Mouse (Mus musculus): Measurements from ENCODE around the gene Hivep3. TPM values are rescaled to one million over a fixed set of nuclear protein-coding genes. Genes with fewer than 3 reads are reported as not detected.

The Hivep3 gene
- polyA plus RNA-seq, 1 experiment = 1.4 TPM

DNA sequence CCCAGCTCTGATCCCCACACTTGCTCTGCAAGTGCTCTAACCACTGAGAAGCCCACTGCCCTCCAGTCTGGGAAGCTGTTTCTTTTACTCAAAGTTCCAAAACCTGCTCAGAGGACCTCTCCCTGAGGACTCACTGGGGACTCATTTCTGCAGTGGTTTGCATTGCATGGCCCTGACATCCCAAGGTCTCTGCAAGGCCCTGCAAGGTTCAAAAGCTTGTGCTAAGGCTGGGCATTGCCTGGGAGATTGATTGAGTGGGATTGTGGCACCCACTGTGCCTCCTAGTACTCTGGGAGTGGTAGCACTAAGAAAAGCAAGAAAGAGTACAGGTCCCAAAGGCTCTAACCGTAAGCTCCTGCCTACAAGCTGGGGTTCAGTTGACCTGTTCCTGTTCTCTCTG lies 279.3 kb downstream of the Hivep3 start:
- Histone ChIP-seq H3K36me3 (ENCODE audit: control insufficient read depth, insufficient read depth) (no peaks in the 10 kb centered on the region), H3K4me3 (ENCODE audit: insufficient read depth, poor library complexity, severe bottlenecking) (no peak overlapping the region), H3K79me2 (ENCODE audit: control insufficient read depth, insufficient read depth) (no peaks in the 10 kb centered on the region), H3K79me3 (ENCODE audit: low read depth) (no peaks in the 10 kb centered on the region), H3ac (ENCODE audit: control insufficient read depth, insufficient read length, low read depth) (no peak overlapping the region), H3K27me3 (ENCODE audit: control insufficient read depth, insufficient read depth, insufficient read length) (no peaks in the 10 kb centered on the region)
- TF ChIP-seq MYOG (IDR thresholded peaks at IDR 0.05; ENCODE audit: control insufficient read depth, extremely low read depth, insufficient read length) (no peak), MYOD1 (IDR thresholded peaks at IDR 0.05; ENCODE audit: control insufficient read depth, insufficient read length, low read depth) (no peak), MAX (IDR thresholded peaks at IDR 0.05) (no peak), FOSL1 (IDR thresholded peaks at IDR 0.05; ENCODE audit: insufficient read depth, low read length, poor library complexity, severe bottlenecking) (no peak), CEBPB (IDR thresholded peaks at IDR 0.05; ENCODE audit: low read depth) (no peak), CTCF (IDR thresholded peaks at IDR 0.05; ENCODE audit: control insufficient read depth, insufficient read depth, insufficient read length) (no peak), USF1 (IDR thresholded peaks at IDR 0.05; ENCODE audit: low read depth) (no peak)

DNA sequence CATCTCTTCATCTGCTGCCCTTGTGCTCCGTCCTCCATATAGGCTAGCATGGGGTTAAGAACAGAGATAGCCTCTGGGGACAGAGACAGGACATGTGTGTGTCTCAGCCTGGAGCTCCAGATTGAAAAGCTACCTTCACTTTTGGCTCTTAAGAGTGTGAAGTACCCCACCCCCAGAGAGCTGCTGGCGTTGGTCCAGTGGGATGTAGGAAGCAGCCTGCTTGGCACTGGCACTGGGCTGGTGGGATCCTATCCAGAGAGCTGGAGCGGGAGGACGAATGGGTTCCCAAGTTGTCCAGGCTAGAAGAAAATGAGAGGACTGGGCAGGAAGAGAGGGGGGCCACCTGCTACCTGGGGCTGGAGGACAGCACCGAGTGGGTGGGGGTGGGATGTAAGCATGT lies 284.8 kb downstream of the Hivep3 start:
- no peaks in the 10 kb centered on the region for H3K27me3 ChIP-seq (ENCODE audit: control insufficient read depth, insufficient read depth, insufficient read length)
- TF ChIP-seq CTCF (IDR thresholded peaks at IDR 0.05; ENCODE audit: control insufficient read depth, insufficient read depth, insufficient read length) (no peak), MAX (IDR thresholded peaks at IDR 0.05) (no peak), USF1 (IDR thresholded peaks at IDR 0.05; ENCODE audit: low read depth) (no peak), MYOG (IDR thresholded peaks at IDR 0.05; ENCODE audit: control insufficient read depth, extremely low read depth, insufficient read length) (no peak), MYOD1 (IDR thresholded peaks at IDR 0.05; ENCODE audit: control insufficient read depth, insufficient read length, low read depth) (no peak), FOSL1 (IDR thresholded peaks at IDR 0.05; ENCODE audit: insufficient read depth, low read length, poor library complexity, severe bottlenecking) (no peak), CEBPB (IDR thresholded peaks at IDR 0.05; ENCODE audit: low read depth) (no peak)
- H3K79me3 ChIP-seq (ENCODE audit: low read depth) = no peaks in the 10 kb centered on the region
- no peak overlapping the region for H3K4me3 ChIP-seq (ENCODE audit: insufficient read depth, poor library complexity, severe bottlenecking)
- no peaks in the 10 kb centered on the region for H3K79me2 ChIP-seq (ENCODE audit: control insufficient read depth, insufficient read depth)
- no peak overlapping the region for H3ac ChIP-seq (ENCODE audit: control insufficient read depth, insufficient read length, low read depth)
- no peaks in the 10 kb centered on the region for H3K36me3 ChIP-seq (ENCODE audit: control insufficient read depth, insufficient read depth)

DNA sequence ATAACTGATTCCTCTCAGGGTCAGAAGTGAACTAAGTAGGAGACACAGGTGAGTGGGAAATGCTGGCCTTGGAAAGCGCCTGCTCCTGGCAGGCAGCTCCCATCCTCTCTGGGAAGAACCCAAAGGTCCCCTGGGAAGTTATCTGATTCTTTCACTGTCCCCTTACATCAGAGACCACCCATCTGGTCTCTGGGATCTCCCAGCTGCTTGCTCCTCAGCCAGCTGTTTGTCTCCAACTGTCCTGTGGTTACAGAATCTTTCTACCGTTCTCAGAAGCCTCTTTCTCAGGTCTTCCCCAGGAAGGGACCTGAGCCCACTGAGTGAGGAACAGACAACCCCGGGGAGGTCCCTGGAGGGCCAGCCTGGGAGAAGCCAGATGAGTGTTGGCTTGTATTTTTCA lies 288.8 kb downstream of the Hivep3 start:
- TF ChIP-seq MAX (IDR thresholded peaks at IDR 0.05) = no peak
- TF ChIP-seq MYOG (IDR thresholded peaks at IDR 0.05; ENCODE audit: control insufficient read depth, extremely low read depth, insufficient read length) = no peak
- no peak for TF ChIP-seq CTCF (IDR thresholded peaks at IDR 0.05; ENCODE audit: control insufficient read depth, insufficient read depth, insufficient read length)
- no peak for TF ChIP-seq FOSL1 (IDR thresholded peaks at IDR 0.05; ENCODE audit: insufficient read depth, low read length, poor library complexity, severe bottlenecking)
- no peak for TF ChIP-seq USF1 (IDR thresholded peaks at IDR 0.05; ENCODE audit: low read depth)
- no peak for TF ChIP-seq MYOD1 (IDR thresholded peaks at IDR 0.05; ENCODE audit: control insufficient read depth, insufficient read length, low read depth)
- TF ChIP-seq CEBPB (IDR thresholded peaks at IDR 0.05; ENCODE audit: low read depth) = no peak
- Histone ChIP-seq H3ac (ENCODE audit: control insufficient read depth, insufficient read length, low read depth) (no peak overlapping the region), H3K36me3 (ENCODE audit: control insufficient read depth, insufficient read depth) (no peaks in the 10 kb centered on the region), H3K27me3 (ENCODE audit: control insufficient read depth, insufficient read depth, insufficient read length) (no peaks in the 10 kb centered on the region), H3K79me3 (ENCODE audit: low read depth) (no peaks in the 10 kb centered on the region), H3K79me2 (ENCODE audit: control insufficient read depth, insufficient read depth) (no peaks in the 10 kb centered on the region), H3K4me3 (ENCODE audit: insufficient read depth, poor library complexity, severe bottlenecking) (no peak overlapping the region)

DNA sequence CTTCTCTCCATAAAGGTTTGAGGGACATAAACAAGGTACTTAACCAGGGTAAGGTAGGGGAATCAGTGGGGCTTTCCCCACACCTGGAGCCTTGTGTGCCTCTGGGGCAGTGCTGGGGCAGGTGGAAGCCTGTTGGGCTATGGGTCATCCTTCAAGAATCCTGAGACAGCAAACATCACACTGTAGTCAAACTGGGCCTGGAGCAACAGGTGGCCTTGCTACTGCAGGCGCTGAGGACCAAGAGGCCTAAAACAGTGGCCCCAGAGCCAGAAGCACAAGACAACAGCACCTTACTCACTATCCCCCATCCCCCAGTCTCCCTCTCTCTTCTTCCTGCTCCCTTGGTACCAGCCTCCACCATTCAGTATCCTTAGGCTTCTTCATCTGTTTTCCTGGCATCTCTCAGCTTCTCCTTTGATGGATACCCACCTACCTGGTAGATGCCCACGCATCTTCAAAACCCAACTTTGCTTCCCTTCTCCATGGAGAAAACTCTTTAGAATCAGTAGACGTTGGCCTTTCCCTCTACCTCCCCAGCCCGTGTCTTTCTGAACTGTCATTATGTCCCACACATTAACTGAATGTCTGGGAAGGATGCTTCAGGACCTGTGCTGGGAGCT lies 289.7 kb downstream of the Hivep3 start:
- TF ChIP-seq MYOG (IDR thresholded peaks at IDR 0.05; ENCODE audit: control insufficient read depth, extremely low read depth, insufficient read length) (no peak), MYOD1 (IDR thresholded peaks at IDR 0.05; ENCODE audit: control insufficient read depth, insufficient read length, low read depth) (no peak), MAX (IDR thresholded peaks at IDR 0.05) (no peak), CTCF (IDR thresholded peaks at IDR 0.05; ENCODE audit: control insufficient read depth, insufficient read depth, insufficient read length) (no peak), FOSL1 (IDR thresholded peaks at IDR 0.05; ENCODE audit: insufficient read depth, low read length, poor library complexity, severe bottlenecking) (no peak), USF1 (IDR thresholded peaks at IDR 0.05; ENCODE audit: low read depth) (no peak), CEBPB (IDR thresholded peaks at IDR 0.05; ENCODE audit: low read depth) (no peak)
- Histone ChIP-seq H3ac (ENCODE audit: control insufficient read depth, insufficient read length, low read depth) (no peak overlapping the region), H3K79me2 (ENCODE audit: control insufficient read depth, insufficient read depth) (no peaks in the 10 kb centered on the region), H3K27me3 (ENCODE audit: control insufficient read depth, insufficient read depth, insufficient read length) (no peaks in the 10 kb centered on the region), H3K36me3 (ENCODE audit: control insufficient read depth, insufficient read depth) (no peaks in the 10 kb centered on the region), H3K4me3 (ENCODE audit: insufficient read depth, poor library complexity, severe bottlenecking) (no peak overlapping the region), H3K79me3 (ENCODE audit: low read depth) (no peaks in the 10 kb centered on the region)

DNA sequence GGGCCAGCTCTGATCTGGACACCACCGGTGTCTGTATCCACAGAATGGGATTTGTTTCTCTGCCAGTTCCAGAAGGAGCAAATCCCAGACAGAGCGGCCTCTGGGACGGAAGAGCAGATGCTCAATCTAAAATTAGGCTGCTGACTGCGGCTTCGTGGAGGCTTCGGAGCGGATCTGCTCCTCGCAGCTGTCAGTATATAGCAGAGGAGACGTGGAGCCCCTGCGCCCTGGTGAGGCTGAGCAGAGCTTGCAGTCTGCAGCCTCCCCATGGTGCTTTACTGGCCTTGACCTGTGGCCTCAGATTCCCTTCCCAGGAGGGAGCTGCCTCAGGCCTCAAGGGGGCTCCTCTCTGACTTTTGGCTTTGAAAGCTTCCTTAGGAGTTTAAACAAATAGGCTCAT lies 290.5 kb downstream of the Hivep3 start:
- H3K27me3 ChIP-seq (ENCODE audit: control insufficient read depth, insufficient read depth, insufficient read length) = no peaks in the 10 kb centered on the region
- TF ChIP-seq CTCF (IDR thresholded peaks at IDR 0.05; ENCODE audit: control insufficient read depth, insufficient read depth, insufficient read length) = no peak
- no peak for TF ChIP-seq CEBPB (IDR thresholded peaks at IDR 0.05; ENCODE audit: low read depth)
- no peak for TF ChIP-seq MAX (IDR thresholded peaks at IDR 0.05)
- TF ChIP-seq MYOD1 (IDR thresholded peaks at IDR 0.05; ENCODE audit: control insufficient read depth, insufficient read length, low read depth) = no peak
- no peak for TF ChIP-seq FOSL1 (IDR thresholded peaks at IDR 0.05; ENCODE audit: insufficient read depth, low read length, poor library complexity, severe bottlenecking)
- TF ChIP-seq MYOG (IDR thresholded peaks at IDR 0.05; ENCODE audit: control insufficient read depth, extremely low read depth, insufficient read length) = no peak
- no peak for TF ChIP-seq USF1 (IDR thresholded peaks at IDR 0.05; ENCODE audit: low read depth)

More for the DNA sequence above, 290.5 kb downstream of the Hivep3 start:
- no peaks in the 10 kb centered on the region for H3K79me2 ChIP-seq (ENCODE audit: control insufficient read depth, insufficient read depth)
- no peak overlapping the region for H3ac ChIP-seq (ENCODE audit: control insufficient read depth, insufficient read length, low read depth)
- H3K79me3 ChIP-seq (ENCODE audit: low read depth) = no peaks in the 10 kb centered on the region
- no peaks in the 10 kb centered on the region for H3K36me3 ChIP-seq (ENCODE audit: control insufficient read depth, insufficient read depth)
- H3K4me3 ChIP-seq (ENCODE audit: insufficient read depth, poor library complexity, severe bottlenecking) = no peak overlapping the region
